Mouse (Mus musculus) midbrain, embryonic 12.5 days (tissue): ENCODE results near the gene Lrrfip1. TPM values are rescaled to one million over a fixed set of nuclear protein-coding genes. Genes with fewer than 3 reads are reported as not detected.

Source experiments
- ATAC-seq: fragments of 200-750 bp; cut with Nextera tagmentation; 2 replicates; pipeline ENCODE4 v1.8.0; 2017; ENCODE audit warnings: low read depth, moderate TSS enrichment, moderate library complexity; ENCODE audit not compliant: low FRiP score
- H3K27ac ChIP-seq: fragments of 300-500 bp; sonication (generic); replicated peaks from 2 replicates; pipeline ENCODE4 v1.5.1; 2016; ENCODE audit warnings: mild to moderate bottlenecking
- H3K27me3 ChIP-seq: fragments of 300-500 bp; sonication (generic); 2 replicates; pipeline ENCODE4 v1.6.1; 2016; ENCODE audit warnings: mild to moderate bottlenecking
- H3K36me3 ChIP-seq: fragments of 300-500 bp; sonication (generic); 2 replicates; pipeline ENCODE4 v1.6.1; 2016
- H3K4me1 ChIP-seq: fragments of 300-500 bp; sonication (generic); 2 replicates; pipeline ENCODE4 v1.6.1; 2016
- H3K4me2 ChIP-seq: fragments of 300-500 bp; sonication (generic); replicated peaks from 2 replicates; pipeline ENCODE4 v1.6.1; 2016; ENCODE audit warnings: mild to moderate bottlenecking, moderate library complexity
- H3K4me3 ChIP-seq: fragments of 300-500 bp; sonication (generic); 2 replicates; pipeline ENCODE4 v1.5.1; 2016; ENCODE audit warnings: mild to moderate bottlenecking
- H3K9ac ChIP-seq: fragments of 300-500 bp; sonication (generic); replicated peaks from 2 replicates; pipeline ENCODE4 v1.6.1; 2016; ENCODE audit warnings: mild to moderate bottlenecking, moderate library complexity
- H3K9me3 ChIP-seq: fragments of 300-500 bp; sonication (generic); 2 replicates; pipeline ENCODE4 v1.6.1; 2016; ENCODE audit warnings: mild to moderate bottlenecking
- WGBS: fragments of 180-500 bp; shearing (Covaris S2); methylation state at CpG from one replicate; pipeline ENCODE4 v1.1.7; 2016; 5-methylcytosine and 5-hydroxymethylcytosine counted together
- polyA plus RNA-seq: library from polyadenylated mRNA; unstranded; fragments of >200 nt; fragmentation: Nextera tagmentation; extraction: Ambion mirVana; gene quantifications from 2 replicates; pipeline ENCODE4 v1.2.1, GENCODE M21; 2016

Gene Lrrfip1
- polyA plus RNA-seq, 1 experiment from 2014 or later, result 18.7 TPM

GRCm38 (mm10) chr1:91095258-91095657 lies 96.7 kb downstream of the Lrrfip1 start:
- H3K9me3 ChIP-seq, result no peaks in the 10 kb centered on the region
- no peak for ATAC-seq

DNA sequence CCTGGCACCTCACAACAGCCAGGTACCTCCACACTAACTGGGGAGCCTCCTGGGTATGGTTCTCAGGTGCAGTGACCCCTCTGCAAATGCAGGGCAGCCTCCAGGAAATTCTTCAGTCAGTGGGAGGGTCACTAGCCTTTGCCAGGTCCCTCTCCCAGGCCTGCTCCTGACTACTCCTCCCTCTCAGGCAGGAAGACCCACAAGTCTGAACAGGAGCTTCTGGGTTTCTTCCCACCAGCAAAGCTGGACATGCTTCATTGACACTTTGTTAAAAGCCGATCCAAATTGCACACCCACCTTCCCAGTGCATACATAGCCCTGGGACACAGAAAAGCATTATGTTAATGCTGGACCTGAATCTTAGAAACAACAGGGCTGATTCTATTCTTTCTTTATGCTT lies 97.3 kb downstream of the Lrrfip1 start:
- no peak for ATAC-seq
- Histone ChIP-seq H3K9me3 (no peaks in the 10 kb centered on the region), H3K4me2 (no peak overlapping the region), H3K27ac (no peak overlapping the region), H3K27me3 (no peaks in the 10 kb centered on the region), H3K4me1 (no peaks in the 10 kb centered on the region), H3K36me3 (no peaks in the 10 kb centered on the region), H3K9ac (no peak overlapping the region), H3K4me3 (no peak overlapping the region)
- 65% methylated on average over 1 of the region's 1 CpGs for WGBS

More at GRCm38 (mm10) chr1:91095258-91095657, 96.7 kb downstream of the Lrrfip1 start:
- Histone ChIP-seq H3K4me2 (no peak overlapping the region), H3K4me1 (0 out of 2 replicates have a peak, but pooled peaks cover 2% of the 10 kb centered on the region), H3K36me3 (no peaks in the 10 kb centered on the region), H3K27me3 (no peaks in the 10 kb centered on the region), H3K27ac (no peak overlapping the region), H3K4me3 (no peak overlapping the region), H3K9ac (no peak overlapping the region)
- 89% methylated on average over 3 of the region's 3 CpGs for WGBS

GRCm38 (mm10) chr1:91096490-91096889 lies 98.0 kb downstream of the Lrrfip1 start:
- Histone ChIP-seq H3K27me3 (no peaks in the 10 kb centered on the region), H3K4me1 (no peaks in the 10 kb centered on the region), H3K4me3 (no peak overlapping the region), H3K4me2 (no peak overlapping the region), H3K9me3 (no peaks in the 10 kb centered on the region), H3K36me3 (no peaks in the 10 kb centered on the region), H3K9ac (no peak overlapping the region), H3K27ac (no peak overlapping the region)
- WGBS, result 86% methylated on average over 5 of the region's 5 CpGs
- no peak for ATAC-seq

DNA sequence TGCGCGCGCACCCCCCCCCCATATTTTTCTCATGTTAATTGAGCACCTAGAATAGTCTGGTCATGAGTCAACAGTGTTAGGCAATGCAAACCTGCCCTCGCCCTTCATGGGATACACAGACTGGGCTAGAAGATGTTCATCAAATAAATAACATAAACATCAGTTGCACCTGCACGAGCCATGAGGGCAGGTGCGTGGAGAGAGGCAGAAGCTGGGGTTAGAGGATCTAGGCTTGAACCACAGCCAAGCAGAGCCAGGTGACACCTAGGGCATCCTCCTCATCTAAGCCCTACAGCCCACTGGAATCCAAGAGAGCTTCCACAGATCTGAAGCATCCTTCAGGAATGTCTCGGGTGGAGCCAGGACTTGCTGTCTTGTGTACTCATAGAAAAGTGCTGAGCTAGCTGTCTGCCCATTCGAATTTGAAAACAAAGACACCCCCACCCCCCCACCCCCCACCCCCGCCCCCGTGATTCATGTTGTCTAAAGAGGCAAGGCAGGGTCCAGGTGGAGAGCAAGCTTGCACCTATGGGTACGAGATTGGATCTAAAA lies 98.8 kb downstream of the Lrrfip1 start:
- ATAC-seq, result no peak
- H3K4me3 ChIP-seq, result no peak overlapping the region
- H3K4me1 ChIP-seq, result peaks cover 3% of the 10 kb centered on the region; the same call in 1 of the 2 replicates
- H3K4me2 ChIP-seq, result no peak overlapping the region
- no peaks in the 10 kb centered on the region for H3K36me3 ChIP-seq
- H3K27me3 ChIP-seq, result no peaks in the 10 kb centered on the region
- no peak overlapping the region for H3K9ac ChIP-seq
- WGBS, result 89% methylated on average over 11 of the region's 11 CpGs
- H3K27ac ChIP-seq, result no peak overlapping the region
- no peaks in the 10 kb centered on the region for H3K9me3 ChIP-seq

DNA sequence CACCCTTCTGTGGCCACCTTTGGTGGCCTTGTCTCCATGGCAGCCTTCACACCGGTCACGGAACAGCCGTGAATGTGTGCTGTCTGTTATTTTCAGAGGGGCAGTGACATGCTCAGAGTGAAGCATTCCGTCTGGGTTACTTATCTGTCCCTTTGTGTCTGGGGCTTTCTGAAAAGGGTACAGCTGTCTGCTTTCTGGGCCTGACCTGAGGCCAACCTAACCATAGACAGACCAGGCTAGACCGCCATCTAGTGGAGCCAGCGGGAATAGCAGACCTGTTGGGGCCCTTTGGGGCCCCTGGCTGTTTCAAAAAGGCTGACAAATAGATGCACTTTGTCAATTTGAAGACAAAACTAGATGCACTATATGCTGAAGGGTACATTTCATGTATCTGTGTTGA lies 100.3 kb downstream of the Lrrfip1 start:
- Histone ChIP-seq H3K4me1 (peaks cover 4% of the 10 kb centered on the region; the same call in 1 of the 2 replicates), H3K27ac (no peak overlapping the region; the same call in 1 of the 2 replicates), H3K36me3 (no peaks in the 10 kb centered on the region), H3K27me3 (no peaks in the 10 kb centered on the region), H3K9me3 (no peaks in the 10 kb centered on the region), H3K4me3 (no peak overlapping the region), H3K9ac (no peak overlapping the region), H3K4me2 (no peak overlapping the region)
- WGBS, result 5% methylated on average over 6 of the region's 6 CpGs
- ATAC-seq, result peak; percentile 69; the same call in 1 of the 2 replicates

DNA sequence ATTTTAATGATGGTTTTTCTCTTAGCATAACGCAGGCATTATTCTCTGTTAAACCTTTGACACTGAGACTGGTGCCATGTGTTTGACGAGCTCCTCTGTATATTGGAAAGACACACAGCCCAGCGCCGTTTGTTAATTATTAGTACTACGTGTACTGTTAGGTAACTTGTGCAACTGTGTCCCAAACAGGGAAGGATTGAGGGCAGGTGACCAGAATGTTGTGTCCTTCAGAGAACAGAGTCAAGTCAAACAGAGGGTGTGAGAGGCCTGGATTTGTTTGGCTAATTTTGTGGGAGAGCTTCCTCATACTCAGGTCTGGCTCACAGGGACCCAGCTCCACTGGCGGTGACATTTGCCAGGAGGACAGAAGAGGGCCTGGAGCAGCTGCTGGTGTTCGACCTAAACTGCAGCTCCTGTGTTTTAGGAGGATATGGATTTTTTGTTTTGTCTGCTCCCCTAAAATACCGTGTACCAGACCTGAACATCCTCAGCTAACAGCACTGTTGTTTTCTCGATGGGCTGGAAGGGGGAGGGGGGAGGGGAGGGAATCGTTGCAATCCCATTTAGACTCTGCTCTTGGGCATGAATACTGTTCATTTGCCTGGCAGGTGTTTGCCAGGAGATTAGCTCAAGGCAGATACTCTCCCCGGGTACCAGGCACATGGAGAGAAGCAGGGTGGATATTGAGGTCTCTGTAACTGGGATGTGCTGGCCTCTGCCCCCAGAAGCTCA lies 103.3 kb downstream of the Lrrfip1 start:
- WGBS, result 71% methylated on average over 11 of the region's 11 CpGs
- Histone ChIP-seq H3K9me3 (no peaks in the 10 kb centered on the region), H3K4me3 (no peak overlapping the region), H3K4me2 (no peak overlapping the region), H3K27ac (no peak overlapping the region), H3K27me3 (no peaks in the 10 kb centered on the region), H3K36me3 (no peaks in the 10 kb centered on the region), H3K9ac (no peak overlapping the region), H3K4me1 (peaks cover 4% of the 10 kb centered on the region; the same call in 1 of the 2 replicates)
- ATAC-seq, result no peak

- no peaks in the 10 kb centered on the region for H3K9me3 ChIP-seq
- no peaks in the 10 kb centered on the region for H3K36me3 ChIP-seq
- no peaks in the 10 kb centered on the region for H3K27me3 ChIP-seq
- ATAC-seq, result no peak
- no peak overlapping the region for H3K4me3 ChIP-seq
- H3K4me2 ChIP-seq, result no peak overlapping the region
- H3K9ac ChIP-seq, result no peak overlapping the region
- H3K4me1 ChIP-seq, result peaks cover 4% of the 10 kb centered on the region; the same call in 1 of the 2 replicates
- H3K27ac ChIP-seq, result no peak overlapping the region
- 94% methylated on average over 15 of the region's 15 CpGs for WGBS
Measured at GRCm38 (mm10) chr1:91103366-91103983, 104.9 kb downstream of the Lrrfip1 start.

GRCm38 (mm10) chr1:91107548-91107947 lies 109.0 kb downstream of the Lrrfip1 start:
- Histone ChIP-seq H3K36me3 (no peaks in the 10 kb centered on the region), H3K4me1 (no peaks in the 10 kb centered on the region), H3K9ac (no peak overlapping the region), H3K9me3 (no peaks in the 10 kb centered on the region), H3K27ac (no peak overlapping the region), H3K4me3 (no peak overlapping the region), H3K4me2 (no peak overlapping the region), H3K27me3 (no peaks in the 10 kb centered on the region)
- 79% methylated on average over 5 of the region's 5 CpGs for WGBS
- ATAC-seq, result no peak

DNA sequence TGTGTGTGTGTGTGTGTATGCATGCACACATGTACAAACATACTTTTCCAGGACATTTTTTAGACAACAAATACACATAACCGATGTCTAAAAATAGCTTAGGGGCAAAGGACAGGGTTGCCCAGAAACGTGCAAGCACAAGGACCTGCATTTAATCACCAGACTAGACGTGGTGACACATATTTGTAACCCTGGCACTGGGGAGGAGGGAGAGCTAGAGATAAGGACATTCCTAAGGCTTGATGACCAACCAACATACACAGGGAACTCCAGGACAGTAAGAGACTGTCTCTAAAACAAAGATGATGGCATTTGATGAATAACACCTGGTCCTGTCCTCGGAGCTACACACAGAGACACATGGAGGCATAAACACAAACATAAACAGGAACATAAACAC lies 110.8 kb downstream of the Lrrfip1 start:
- Histone ChIP-seq H3K27ac (no peak overlapping the region), H3K4me3 (no peak overlapping the region), H3K9me3 (no peaks in the 10 kb centered on the region), H3K4me1 (no peaks in the 10 kb centered on the region), H3K27me3 (no peaks in the 10 kb centered on the region), H3K4me2 (no peak overlapping the region), H3K9ac (no peak overlapping the region), H3K36me3 (no peaks in the 10 kb centered on the region)
- WGBS, result 83% methylated on average over 4 of the region's 4 CpGs
- ATAC-seq, result no peak

GRCm38 (mm10) chr1:91112171-91112570 lies 113.6 kb downstream of the Lrrfip1 start:
- WGBS, result 93% methylated on average over 14 of the region's 14 CpGs
- no peak overlapping the region for H3K4me3 ChIP-seq
- H3K27me3 ChIP-seq, result no peaks in the 10 kb centered on the region
- H3K27ac ChIP-seq, result no peak overlapping the region
- H3K9me3 ChIP-seq, result no peaks in the 10 kb centered on the region
- no peak for ATAC-seq
- H3K4me1 ChIP-seq, result no peaks in the 10 kb centered on the region
- no peak overlapping the region for H3K4me2 ChIP-seq
- no peak overlapping the region for H3K9ac ChIP-seq
- H3K36me3 ChIP-seq, result no peaks in the 10 kb centered on the region

GRCm38 (mm10) chr1:91112606-91113005 lies 114.1 kb downstream of the Lrrfip1 start:
- Histone ChIP-seq H3K27ac (no peak overlapping the region), H3K9me3 (no peaks in the 10 kb centered on the region), H3K4me1 (no peaks in the 10 kb centered on the region), H3K9ac (no peak overlapping the region), H3K4me2 (no peak overlapping the region), H3K36me3 (no peaks in the 10 kb centered on the region), H3K4me3 (no peak overlapping the region), H3K27me3 (no peaks in the 10 kb centered on the region)
- 99% methylated on average over 4 of the region's 4 CpGs for WGBS
- ATAC-seq, result no peak

DNA sequence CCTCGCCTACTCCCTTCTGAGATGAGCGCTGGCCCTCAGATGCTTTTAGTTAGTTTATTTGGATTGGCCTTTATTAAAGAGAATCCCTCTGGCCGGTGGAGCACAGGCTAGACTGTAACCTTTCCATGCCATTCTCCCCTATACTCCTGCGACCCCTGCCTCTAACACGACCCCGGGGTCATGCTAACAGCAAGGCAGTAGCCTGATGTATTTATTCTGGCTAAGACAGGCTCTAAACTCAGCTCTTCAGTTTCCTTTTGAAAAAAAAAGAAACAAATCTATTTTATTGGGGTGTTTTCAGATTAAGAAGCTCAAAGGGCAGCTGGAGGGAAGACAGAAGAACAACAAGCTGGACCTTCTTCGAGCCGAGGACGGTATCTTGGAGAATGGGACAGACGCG lies 123.6 kb downstream of the Lrrfip1 start:
- no peak for ATAC-seq
- Histone ChIP-seq H3K27me3 (no peaks in the 10 kb centered on the region), H3K4me3 (no peak overlapping the region), H3K27ac (no peak overlapping the region), H3K9ac (no peak overlapping the region), H3K9me3 (no peaks in the 10 kb centered on the region), H3K4me1 (no peaks in the 10 kb centered on the region), H3K36me3 (peaks cover 10% of the 10 kb centered on the region; the same call in 1 of the 2 replicates), H3K4me2 (no peak overlapping the region)
- WGBS, result 78% methylated on average over 11 of the region's 11 CpGs
